Mouse (Mus musculus): ENCODE measurements around the gene Gm49661.

GRCm38 (mm10) chr8:85014431-85014830 lies 45.2 kb upstream of the Gm49661 start, which contains the start of gene Best2:
- TF ChIP-seq CTCF (IDR thresholded peaks at IDR 0.05; ENCODE audit: borderline replicate concordance, control insufficient read depth, extremely low read depth, insufficient read depth, low read length, poor library complexity) (no peak), POLR2A (IDR thresholded peaks at IDR 0.05; ENCODE audit: control insufficient read depth, extremely low read depth, insufficient read depth, low read length, poor library complexity) (no peak)

Measured in thymus, adult 2 months (tissue).